Mouse (Mus musculus) midbrain, embryonic 13.5 days (tissue): ENCODE measurements around the gene Mettl22. TPM values are rescaled to one million over a fixed set of nuclear protein-coding genes. Genes with fewer than 3 reads are reported as not detected.

ENCODE experiments used
- ATAC-seq: fragments of 200-750 bp; cut with Nextera tagmentation; 2 replicates; pipeline ENCODE4 v1.8.0; 2017; ENCODE audit warnings: mild to moderate bottlenecking, moderate TSS enrichment, moderate library complexity
- H3K27ac ChIP-seq: fragments of 300-500 bp; sonication (generic); 2 replicates; pipeline ENCODE4 v1.5.1; 2015; ENCODE audit warnings: inconsistent platforms, mild to moderate bottlenecking, moderate library complexity
- H3K27me3 ChIP-seq: fragments of 300-500 bp; sonication (generic); 2 replicates; pipeline ENCODE4 v1.6.1; 2015; ENCODE audit warnings: mild to moderate bottlenecking, inconsistent platforms
- H3K36me3 ChIP-seq: fragments of 300-500 bp; sonication (generic); 2 replicates; pipeline ENCODE4 v1.6.1; 2015; ENCODE audit warnings: mild to moderate bottlenecking, inconsistent platforms
- H3K4me1 ChIP-seq: fragments of 300-500 bp; sonication (generic); replicated peaks from 2 replicates; pipeline ENCODE4 v1.6.1; 2015; ENCODE audit warnings: inconsistent platforms
- H3K4me2 ChIP-seq: fragments of 300-500 bp; sonication (generic); replicated peaks from 2 replicates; pipeline ENCODE4 v1.6.1; 2015; ENCODE audit warnings: moderate library complexity, mild to moderate bottlenecking, inconsistent platforms
- H3K4me3 ChIP-seq: fragments of 300-500 bp; sonication (generic); replicated peaks from 2 replicates; pipeline ENCODE4 v1.5.1; 2015; ENCODE audit warnings: mild to moderate bottlenecking, inconsistent platforms
- H3K9ac ChIP-seq: fragments of 300-500 bp; sonication (generic); replicated peaks from 2 replicates; pipeline ENCODE4 v1.6.1; 2015; ENCODE audit warnings: mild to moderate bottlenecking, inconsistent platforms
- H3K9me3 ChIP-seq: fragments of 300-500 bp; sonication (generic); 2 replicates; pipeline ENCODE4 v1.6.1; 2016; ENCODE audit warnings: mild to moderate bottlenecking, inconsistent platforms
- WGBS: fragments of 180-500 bp; shearing (Covaris S2); methylation state at CpG from one replicate; pipeline ENCODE4 v1.1.7; 2015; 5-methylcytosine and 5-hydroxymethylcytosine counted together
- polyA plus RNA-seq: library from polyadenylated mRNA; unstranded; fragments of >200 nt; fragmentation: Nextera tagmentation; extraction: Ambion mirVana; gene quantifications from 2 replicates; pipeline ENCODE4 v1.2.1, GENCODE M21; 2015

The Mettl22 gene
- 31.4 and 33.5 TPM in 2 replicates for polyA plus RNA-seq

DNA sequence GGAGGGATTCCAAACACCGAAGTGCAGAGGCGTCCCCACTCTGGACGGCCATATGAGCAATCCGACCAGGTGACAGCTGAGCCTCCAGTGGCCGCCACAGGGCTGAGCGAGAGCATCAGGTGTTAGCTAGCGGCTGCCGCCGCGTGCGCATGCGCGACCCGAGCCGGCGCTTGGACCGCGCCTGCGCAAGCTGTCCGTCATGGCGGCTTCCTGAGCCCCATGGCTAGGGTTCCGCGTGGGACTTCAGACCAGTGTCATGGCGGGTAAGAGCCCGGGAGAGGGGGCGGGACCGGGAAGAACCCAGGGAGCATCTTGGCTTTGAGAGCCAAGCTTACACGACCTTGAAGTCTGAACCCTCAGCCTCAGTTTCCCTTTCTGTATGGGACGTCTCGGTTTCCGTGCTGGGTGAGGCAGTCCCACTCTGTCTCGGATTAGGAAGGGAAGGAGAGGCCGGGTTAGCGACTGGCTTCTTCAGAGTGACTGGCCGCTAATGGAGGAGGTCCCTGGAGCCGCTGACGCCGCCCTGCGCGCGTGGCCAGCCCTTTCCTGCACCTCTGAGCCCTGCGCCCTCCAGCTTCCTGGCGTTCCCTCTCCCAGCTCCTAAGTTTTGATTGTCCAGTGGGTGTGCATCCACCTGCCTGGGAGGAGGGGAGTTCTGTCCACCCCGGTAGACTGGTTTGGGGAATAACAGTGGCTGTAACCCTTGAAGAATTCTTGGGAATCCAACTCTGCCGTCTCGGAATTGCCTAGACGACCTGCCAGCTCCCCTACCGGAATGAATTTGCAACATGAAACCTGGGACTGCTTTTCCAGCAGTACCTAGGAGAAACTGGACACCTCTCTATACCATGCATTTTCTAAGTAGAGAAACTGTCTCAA is at the start of gene Mettl22:
Gene Mettl22, plus strand, starts transcription at position 186 of the 879 bp plus-strand sequence.
- H3K27ac ChIP-seq, result peak within 1 kb of the TSS; percentile 72
- peaks cover 13% of the 10 kb centered on the region for H3K4me1 ChIP-seq
- peaks cover 7% of the 10 kb centered on the region; the same call in 1 of the 2 replicates for H3K36me3 ChIP-seq
- peak within 1 kb of the TSS; percentile 83 for H3K4me3 ChIP-seq
- H3K9me3 ChIP-seq, result no peaks in the 10 kb centered on the region
- under 1% methylated on average over 48 of the region's 48 CpGs for WGBS
- peak within 1 kb of the TSS; percentile 82 for H3K4me2 ChIP-seq
- ATAC-seq, result peak; percentile 98
- H3K27me3 ChIP-seq, result peaks cover 5% of the 10 kb centered on the region; the same call in 1 of the 2 replicates
- H3K9ac ChIP-seq, result peak within 1 kb of the TSS; percentile 86

DNA sequence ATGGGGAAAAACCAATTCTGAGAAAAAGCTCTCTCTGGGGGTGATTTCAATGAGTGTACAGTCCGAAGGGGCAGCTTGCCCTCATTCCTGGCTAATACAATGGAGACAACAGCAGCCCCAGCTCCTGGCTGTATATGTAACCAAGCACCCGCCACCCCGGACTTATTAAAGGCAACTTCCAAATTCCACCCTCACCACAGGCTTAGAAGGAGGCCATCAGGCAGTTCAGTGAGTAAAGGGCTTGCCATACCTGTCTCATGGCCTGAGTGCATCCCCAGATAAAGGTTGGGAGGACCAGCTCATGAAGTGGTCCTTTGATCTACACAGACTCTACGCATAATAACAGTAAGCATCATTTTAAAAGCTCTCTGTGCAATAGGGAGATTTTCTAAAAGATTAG is 49.7 kb upstream of the Mettl22 start:
- WGBS, result 89% methylated on average over 4 of the region's 4 CpGs
- Histone ChIP-seq H3K9me3 (no peaks in the 10 kb centered on the region), H3K27ac (no peak overlapping the region), H3K4me1 (peaks cover 16% of the 10 kb centered on the region), H3K9ac (no peak overlapping the region), H3K27me3 (peaks cover 47% of the 10 kb centered on the region), H3K4me2 (no peak overlapping the region), H3K4me3 (no peak overlapping the region), H3K36me3 (no peaks in the 10 kb centered on the region)
- ATAC-seq, result no peak

DNA sequence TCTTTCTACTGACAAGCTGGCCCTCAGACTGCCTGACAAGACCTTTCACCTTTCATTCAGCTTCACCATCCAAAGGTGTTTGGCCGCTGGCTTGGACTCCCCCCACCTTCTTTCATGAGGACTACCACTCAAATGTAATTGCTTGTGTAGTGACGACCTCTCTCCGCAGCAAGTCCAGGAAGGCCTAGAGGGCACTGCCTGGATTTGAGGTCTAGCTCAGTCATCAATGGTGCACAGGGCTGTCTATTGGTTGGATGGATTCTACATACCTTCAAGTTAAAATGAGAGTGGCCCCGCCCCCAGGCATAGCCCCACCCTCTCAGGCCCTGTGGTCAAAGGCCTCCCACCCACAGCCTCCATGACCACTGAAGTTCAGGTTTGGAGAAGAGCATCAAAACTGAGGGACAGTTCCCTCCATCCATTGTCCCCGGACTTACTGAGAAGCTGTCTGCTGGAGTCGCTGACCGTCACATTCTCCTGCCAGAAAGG is 46.9 kb upstream of the Mettl22 start:
- Histone ChIP-seq H3K27ac (no peak overlapping the region), H3K4me2 (no peak overlapping the region), H3K27me3 (peaks cover 63% of the 10 kb centered on the region), H3K4me3 (no peak overlapping the region), H3K36me3 (no peaks in the 10 kb centered on the region), H3K9ac (no peak overlapping the region), H3K9me3 (no peaks in the 10 kb centered on the region), H3K4me1 (peaks cover 9% of the 10 kb centered on the region)
- ATAC-seq, result no peak
- WGBS, result 43% methylated on average over 7 of the region's 7 CpGs

DNA sequence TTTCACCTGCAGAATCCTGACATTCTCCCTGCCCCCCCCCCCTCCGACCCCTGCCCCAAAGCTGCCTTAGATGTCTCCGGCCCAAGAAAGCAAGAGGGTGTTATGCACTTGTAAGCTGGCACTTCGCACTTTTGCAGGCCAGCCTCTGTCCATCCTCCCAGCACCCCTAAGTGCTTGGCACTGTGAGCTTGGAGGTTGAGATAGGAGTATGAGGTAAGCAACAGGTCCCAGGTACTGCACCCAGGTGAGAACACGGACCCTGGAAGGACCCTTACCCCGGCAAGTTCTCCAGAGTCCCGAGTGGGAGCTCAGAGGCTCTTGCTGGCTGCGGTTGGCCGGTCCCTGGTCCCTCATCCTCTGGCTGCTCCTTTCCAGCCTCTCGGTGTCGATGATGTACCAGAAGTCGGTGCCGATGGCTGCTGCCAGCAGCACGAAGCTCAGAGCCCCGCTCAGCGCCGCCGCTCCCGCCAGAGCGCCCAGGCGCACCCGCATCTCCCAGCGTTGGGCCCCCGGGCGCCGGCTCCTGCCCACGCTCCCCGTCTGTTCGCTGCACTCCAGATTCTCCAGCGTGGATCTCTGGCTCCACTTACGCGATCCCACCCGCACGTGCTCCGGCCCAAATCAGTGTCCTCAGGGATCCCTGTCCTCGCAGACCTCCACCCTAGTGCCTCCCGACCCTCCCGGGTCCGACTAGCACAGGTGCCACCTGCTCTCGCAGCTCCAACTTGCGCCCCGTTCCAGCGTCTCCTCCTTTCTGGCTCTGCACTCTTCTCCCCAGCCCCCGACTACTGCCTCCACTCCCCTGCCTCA is 46.2 kb upstream of the Mettl22 start:
- H3K4me2 ChIP-seq, result peak overlapping the region; percentile 70
- H3K27ac ChIP-seq, result no peak overlapping the region
- WGBS, result 4% methylated on average over 43 of the region's 43 CpGs
- peak; percentile 27; the same call in 1 of the 2 replicates for ATAC-seq
- peak overlapping the region; percentile 41 for H3K4me3 ChIP-seq
- H3K36me3 ChIP-seq, result no peaks in the 10 kb centered on the region
- H3K4me1 ChIP-seq, result peaks cover 9% of the 10 kb centered on the region
- peak overlapping the region; percentile 59 for H3K9ac ChIP-seq
- H3K9me3 ChIP-seq, result no peaks in the 10 kb centered on the region
- H3K27me3 ChIP-seq, result peaks cover 63% of the 10 kb centered on the region

DNA sequence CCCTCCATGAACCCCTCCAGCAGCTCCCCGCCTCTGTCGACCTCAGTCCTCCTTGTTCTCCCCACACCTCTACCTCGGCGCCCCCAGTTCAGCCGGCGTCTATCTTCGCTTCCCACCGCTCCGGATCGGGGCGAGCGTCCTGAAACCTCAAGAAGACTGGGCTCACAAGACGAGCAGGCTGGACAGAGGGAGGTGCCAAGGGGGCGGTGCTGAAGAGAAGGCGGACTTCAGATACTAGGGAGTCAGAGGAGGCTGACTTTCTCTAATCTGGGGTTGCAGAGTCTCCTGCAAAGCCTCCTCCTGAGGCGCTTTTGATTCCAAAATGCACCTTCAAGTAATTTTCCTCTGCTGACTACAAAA is 45.6 kb upstream of the Mettl22 start, which contains the start of gene Tmem114:
Gene Tmem114, minus strand, starts transcription at position 166 of the 360 bp plus-strand sequence.
- Histone ChIP-seq H3K27ac (no peak within 1 kb of the TSS), H3K4me1 (peaks cover 9% of the 10 kb centered on the region), H3K27me3 (peaks cover 63% of the 10 kb centered on the region), H3K4me3 (peak within 1 kb of the TSS; percentile 41), H3K4me2 (peak within 1 kb of the TSS; percentile 70), H3K36me3 (no peaks in the 10 kb centered on the region), H3K9me3 (no peaks in the 10 kb centered on the region), H3K9ac (peak within 1 kb of the TSS; percentile 59)
- under 1% methylated on average over 16 of the region's 16 CpGs for WGBS
- peak; percentile 34; the same call in 1 of the 2 replicates for ATAC-seq

DNA sequence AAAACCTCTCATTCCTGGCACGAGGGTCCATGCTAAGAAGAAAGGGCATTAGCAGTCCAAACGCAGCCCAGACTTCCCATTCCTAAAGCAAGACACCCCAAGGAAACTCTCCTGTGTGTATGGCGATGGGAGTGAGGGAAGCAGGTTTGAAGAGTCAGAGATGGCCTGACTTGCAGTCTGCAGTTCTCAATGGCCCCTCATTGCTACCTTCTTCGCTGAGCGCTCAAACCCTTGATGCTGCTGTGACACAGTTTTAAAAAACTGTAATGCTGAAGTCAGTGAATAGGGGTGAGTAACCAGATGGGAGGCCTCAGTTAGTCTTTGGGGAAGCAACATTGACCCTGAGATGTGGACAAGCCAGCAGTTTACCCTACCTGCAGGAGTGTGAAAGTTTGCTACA is 44.9 kb upstream of the Mettl22 start:
- Histone ChIP-seq H3K27ac (no peak overlapping the region), H3K4me1 (peaks cover 9% of the 10 kb centered on the region), H3K9ac (no peak overlapping the region), H3K4me3 (no peak overlapping the region), H3K9me3 (no peaks in the 10 kb centered on the region), H3K36me3 (no peaks in the 10 kb centered on the region), H3K27me3 (peaks cover 63% of the 10 kb centered on the region), H3K4me2 (no peak overlapping the region)
- WGBS, result 86% methylated on average over 5 of the region's 5 CpGs
- ATAC-seq, result no peak

DNA sequence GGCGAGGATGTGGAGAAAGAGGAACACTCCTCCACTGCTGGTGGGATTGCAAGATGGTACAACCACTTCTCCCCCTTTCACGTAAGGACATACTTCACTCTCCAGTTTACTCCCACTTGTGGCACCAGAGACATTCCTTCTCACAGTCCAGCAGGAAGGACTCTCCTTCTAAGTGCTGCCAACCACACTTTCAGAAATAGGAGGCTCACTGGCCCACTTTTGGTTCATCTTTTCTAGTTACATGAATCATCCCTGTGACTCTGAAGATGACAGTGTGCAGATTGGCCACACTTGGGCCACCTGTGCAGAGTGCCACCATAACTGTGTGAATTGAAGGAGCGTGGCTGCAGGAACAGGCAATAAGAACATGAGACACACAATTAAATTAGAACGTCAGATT is 41.1 kb upstream of the Mettl22 start:
- Histone ChIP-seq H3K4me1 (peaks cover 4% of the 10 kb centered on the region), H3K9me3 (no peaks in the 10 kb centered on the region), H3K4me3 (no peak overlapping the region), H3K27ac (no peak overlapping the region), H3K36me3 (no peaks in the 10 kb centered on the region), H3K4me2 (no peak overlapping the region), H3K9ac (no peak overlapping the region), H3K27me3 (peaks cover 29% of the 10 kb centered on the region)
- ATAC-seq, result no peak
- WGBS, result 83% methylated on average over 4 of the region's 4 CpGs

DNA sequence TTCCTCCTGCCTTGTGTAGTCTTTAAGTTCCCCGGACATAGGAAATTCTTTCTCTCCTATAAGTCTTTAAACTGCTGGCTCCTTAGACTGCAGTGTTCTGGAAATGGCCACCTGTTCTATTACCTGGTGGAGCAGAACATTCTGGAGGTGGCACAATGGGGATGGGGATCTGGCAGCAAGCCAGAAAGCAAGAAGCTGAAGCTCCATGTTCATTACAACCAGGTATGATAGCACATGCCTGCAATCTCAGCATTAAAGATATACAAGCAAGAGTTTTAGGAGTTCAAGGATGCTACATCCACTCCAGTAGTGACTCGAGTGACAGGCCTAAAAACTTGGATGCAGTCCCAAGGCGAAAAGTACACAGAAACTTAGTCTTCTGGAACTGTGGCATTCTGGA is 38.0 kb upstream of the Mettl22 start:
- 0 out of 2 replicates have a peak, but pooled peaks cover 1% of the 10 kb centered on the region for H3K27me3 ChIP-seq
- H3K4me3 ChIP-seq, result no peak overlapping the region
- ATAC-seq, result no peak
- no peaks in the 10 kb centered on the region for H3K36me3 ChIP-seq
- no peaks in the 10 kb centered on the region for H3K4me1 ChIP-seq
- no peak overlapping the region for H3K4me2 ChIP-seq
- H3K9me3 ChIP-seq, result no peaks in the 10 kb centered on the region
- no peak overlapping the region for H3K9ac ChIP-seq
- 91% methylated on average over 3 of the region's 3 CpGs for WGBS
- H3K27ac ChIP-seq, result no peak overlapping the region

DNA sequence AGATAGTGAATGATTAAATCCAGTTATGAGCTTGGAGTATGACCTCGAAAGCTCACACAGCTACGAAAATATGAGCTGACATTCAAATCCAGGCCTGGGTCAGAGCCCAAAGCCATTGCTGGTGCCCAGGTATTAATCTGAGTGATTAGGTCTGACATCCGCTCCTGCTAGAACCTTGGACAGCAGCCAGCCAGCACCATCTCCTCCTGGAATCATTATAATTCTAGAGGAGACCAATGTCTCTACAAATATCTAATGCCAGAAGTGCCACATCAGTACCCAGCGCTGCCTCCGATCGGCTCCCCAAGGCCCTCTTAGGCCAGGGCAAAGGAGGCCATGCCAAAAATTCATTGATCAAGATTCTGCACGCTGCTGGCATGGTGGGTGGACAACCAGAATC is 25.7 kb upstream of the Mettl22 start:
- 85% methylated on average over 7 of the region's 7 CpGs for WGBS
- Histone ChIP-seq H3K9ac (no peak overlapping the region), H3K27me3 (no peaks in the 10 kb centered on the region), H3K4me1 (no peaks in the 10 kb centered on the region), H3K36me3 (no peaks in the 10 kb centered on the region), H3K27ac (no peak overlapping the region), H3K4me2 (no peak overlapping the region), H3K9me3 (no peaks in the 10 kb centered on the region), H3K4me3 (no peak overlapping the region)
- ATAC-seq, result no peak

DNA sequence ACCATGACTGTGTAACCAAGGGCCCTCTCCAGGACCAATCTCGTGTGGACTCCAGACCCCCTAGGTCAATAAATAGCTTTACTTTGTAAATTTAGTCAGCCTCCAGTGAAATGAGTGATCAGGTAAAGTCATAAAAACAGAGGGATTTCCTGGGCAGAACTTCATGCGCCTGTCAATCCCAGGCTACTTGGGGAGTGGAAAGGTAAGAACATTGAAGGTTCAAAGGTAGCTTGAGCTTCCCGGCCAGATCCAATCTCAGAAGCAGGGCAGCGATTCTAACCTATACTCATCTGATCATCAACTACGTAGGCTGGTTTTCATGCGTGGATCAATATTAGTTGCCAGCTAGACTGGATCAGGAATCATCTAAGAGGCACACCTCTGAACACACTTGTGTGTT is 24.3 kb upstream of the Mettl22 start:
- Histone ChIP-seq H3K36me3 (no peaks in the 10 kb centered on the region), H3K27ac (no peak overlapping the region), H3K4me3 (no peak overlapping the region), H3K9ac (no peak overlapping the region), H3K4me1 (no peaks in the 10 kb centered on the region), H3K4me2 (no peak overlapping the region), H3K9me3 (no peaks in the 10 kb centered on the region), H3K27me3 (no peaks in the 10 kb centered on the region)
- 93% methylated on average over 6 of the region's 6 CpGs for WGBS
- ATAC-seq, result no peak

DNA sequence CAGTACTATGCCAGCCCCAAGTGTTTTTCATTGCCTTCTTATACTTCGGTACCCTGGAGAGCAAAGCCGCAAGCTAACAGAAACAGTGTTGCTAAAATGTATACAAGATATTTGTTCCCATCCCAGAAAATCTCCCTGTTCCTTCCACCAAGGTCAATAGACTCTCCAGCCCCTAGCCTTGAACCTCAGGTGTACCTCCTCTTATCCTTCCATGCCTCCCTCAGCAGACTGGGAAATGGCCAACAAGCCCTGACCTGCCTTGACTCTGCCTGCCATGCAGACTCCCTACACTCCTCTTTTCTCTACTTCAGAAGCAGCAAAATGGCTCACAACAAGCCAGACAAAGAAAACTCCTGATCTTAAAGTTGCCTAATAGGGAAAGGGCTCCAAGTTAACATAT is 17.3 kb upstream of the Mettl22 start:
- Histone ChIP-seq H3K9ac (no peak overlapping the region), H3K27me3 (no peaks in the 10 kb centered on the region), H3K4me1 (peaks cover 11% of the 10 kb centered on the region; the same call in 1 of the 2 replicates), H3K9me3 (no peaks in the 10 kb centered on the region), H3K4me3 (no peak overlapping the region), H3K27ac (no peak overlapping the region), H3K36me3 (no peaks in the 10 kb centered on the region), H3K4me2 (no peak overlapping the region)
- ATAC-seq, result no peak
- WGBS, result 100% methylated on average over 2 of the region's 2 CpGs

DNA sequence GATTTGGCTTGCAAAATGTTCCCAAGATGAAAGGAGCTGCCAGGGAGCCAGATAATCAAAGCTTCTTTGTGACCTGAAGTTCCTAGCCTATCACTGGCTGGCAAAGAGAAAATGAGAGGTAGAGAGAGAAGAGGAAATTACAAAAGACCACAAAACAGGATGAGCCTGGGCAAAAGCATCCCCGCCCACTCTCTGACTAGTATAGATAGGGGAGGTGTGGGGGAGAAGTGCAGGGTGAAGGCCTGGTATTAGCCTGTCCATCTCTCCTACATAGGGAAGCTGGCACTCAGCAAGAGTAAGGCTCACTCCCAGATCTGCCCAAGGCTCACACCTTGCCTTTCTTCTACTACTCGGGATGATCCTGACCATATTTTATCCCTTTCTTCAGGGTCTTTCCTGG is 15.4 kb upstream of the Mettl22 start:
- Histone ChIP-seq H3K9ac (no peak overlapping the region), H3K27me3 (no peaks in the 10 kb centered on the region), H3K27ac (no peak overlapping the region), H3K36me3 (no peaks in the 10 kb centered on the region), H3K4me2 (no peak overlapping the region), H3K9me3 (no peaks in the 10 kb centered on the region), H3K4me3 (no peak overlapping the region), H3K4me1 (peaks cover 11% of the 10 kb centered on the region; the same call in 1 of the 2 replicates)
- WGBS, result 63% methylated on average over 2 of the region's 2 CpGs
- no peak for ATAC-seq
